Mouse (Mus musculus) embryonic stem cell, embryonic (primary cell): ENCODE measurements around the gene Mcrs1.

ENCODE experiments used
- CTCF ChIA-PET, 4 experiments: fragments of 300-600 bp in 2 of 4; fragments of 350-600 bp in 2 of 4; sonication (Branson Sonifier 250); formaldehyde crosslinking; loops; one replicate each; lab custom pipeline; 2022; ENCODE audit warnings: inconsistent platforms in 2 of 4; lab: Charles Lee
- POLR2A ChIA-PET, 4 experiments: fragments of 300-600 bp in 2 of 4; fragments of 350-600 bp in 2 of 4; sonication (Branson Sonifier 250); formaldehyde crosslinking; loops; one replicate each; lab custom pipeline; 2022; ENCODE audit warnings: antibody characterized with exemption in 4 of 4, inconsistent platforms in 1 of 4; lab: Charles Lee

Mcrs1 gene

GRCm38 (mm10) chr15:99195043-99195442 is 56.7 kb downstream of the Mcrs1 start:
- ChIA-PET CTCF (interaction anchor here in 2 of 4 experiments (0.6 to 0.9 kb wide), 2 partner anchors 259 to 603 kb away, joined by 3 to 5 read pairs; no protein-coding TSS in a partner anchor), POLR2A (interaction anchor here in 1 of 4 experiments (0.5 to 0.7 kb wide), 3 partner anchors 103 to 259 kb away, joined by 3 to 4 read pairs (median 3); no protein-coding TSS in a partner anchor)

- ChIA-PET CTCF (interaction anchor here in 1 of 4 experiments (0.9 kb wide), 1 partner anchor 259 kb away, joined by 3 read pairs; no protein-coding TSS in a partner anchor), POLR2A (interaction anchor here in 2 of 4 experiments (0.5 to 0.9 kb wide), 2 partner anchors 18 to 260 kb away, joined by 3 read pairs; no protein-coding TSS in a partner anchor)
Measured at GRCm38 (mm10) chr15:99194358-99194757, 57.4 kb downstream of the Mcrs1 start.
